Mouse (Mus musculus) limb, embryonic 12.5 days (tissue): ENCODE results near the gene Clptm1l. TPM values are rescaled to one million over a fixed set of nuclear protein-coding genes. Genes with fewer than 3 reads are reported as not detected.

Experiments
- ATAC-seq: fragments of 200-750 bp; cut with Nextera tagmentation; 2 replicates; pipeline ENCODE4 v1.8.0; 2017; ENCODE audit warnings: low read depth, moderate TSS enrichment; ENCODE audit not compliant: insufficient number of reproducible peaks, insufficient read depth, low FRiP score, low TSS enrichment
- H3K27ac ChIP-seq: fragments of 300-500 bp; sonication (generic); 2 replicates; pipeline ENCODE4 v1.5.1; 2016; ENCODE audit warnings: mild to moderate bottlenecking, moderate library complexity
- H3K27me3 ChIP-seq: fragments of 300-500 bp; sonication (generic); 2 replicates; pipeline ENCODE4 v1.6.1; 2016; ENCODE audit warnings: mild to moderate bottlenecking, moderate library complexity
- H3K36me3 ChIP-seq: fragments of 300-500 bp; sonication (generic); 2 replicates; pipeline ENCODE4 v1.6.1; 2016; ENCODE audit warnings: mild to moderate bottlenecking, moderate library complexity
- H3K4me1 ChIP-seq: fragments of 300-500 bp; sonication (generic); replicated peaks from 2 replicates; pipeline ENCODE4 v1.6.1; 2016
- H3K4me2 ChIP-seq: fragments of 300-500 bp; sonication (generic); 2 replicates; pipeline ENCODE4 v1.6.1; 2016; ENCODE audit warnings: mild to moderate bottlenecking, moderate library complexity
- H3K4me3 ChIP-seq: fragments of 300-500 bp; sonication (generic); replicated peaks from 2 replicates; pipeline ENCODE4 v1.5.1; 2016; ENCODE audit warnings: mild to moderate bottlenecking
- H3K9ac ChIP-seq: fragments of 300-500 bp; sonication (generic); replicated peaks from 2 replicates; pipeline ENCODE4 v1.6.1; 2016; ENCODE audit warnings: mild to moderate bottlenecking, moderate library complexity
- H3K9me3 ChIP-seq: fragments of 300-500 bp; sonication (generic); 2 replicates; pipeline ENCODE4 v1.6.1; 2016; ENCODE audit warnings: mild to moderate bottlenecking, moderate library complexity
- WGBS: fragments of 180-500 bp; shearing (Covaris S2); methylation state at CpG from one replicate; pipeline ENCODE4 v1.1.7; 2016; 5-methylcytosine and 5-hydroxymethylcytosine counted together
- polyA plus RNA-seq: library from polyadenylated mRNA; unstranded; fragments of >200 nt; fragmentation: Nextera tagmentation; extraction: Ambion mirVana; gene quantifications from 2 replicates; pipeline ENCODE4 v1.2.1, GENCODE M21; 2016

Clptm1l gene
- polyA plus RNA-seq, 1 experiment from 2014 or later = 116 TPM

GRCm38 (mm10) chr13:73660163-73660695 lies 56.4 kb downstream of the Clptm1l start:
- no peaks in the 10 kb centered on the region; the same call in 1 of the 2 replicates for H3K27me3 ChIP-seq
- no peak overlapping the region for H3K4me2 ChIP-seq
- ATAC-seq = no peak
- no peak overlapping the region for H3K4me3 ChIP-seq
- H3K9ac ChIP-seq = no peak overlapping the region
- no peaks in the 10 kb centered on the region for H3K4me1 ChIP-seq
- 84% methylated on average over 2 of the region's 2 CpGs for WGBS
- H3K27ac ChIP-seq = no peak overlapping the region
- H3K9me3 ChIP-seq = no peaks in the 10 kb centered on the region
- H3K36me3 ChIP-seq = no peaks in the 10 kb centered on the region

Other genes starting within 250 kb of the Clptm1l start
- 61.2 and 61.7 TPM in 2 replicates for gene Lpcat1, start 136.8 kb upstream of the Clptm1l start, polyA plus RNA-seq
- 0.10 and 0.15 TPM in 2 replicates for gene Slc6a3, start 67.3 kb upstream of the Clptm1l start, polyA plus RNA-seq
- 10.6 and 13.3 TPM in 2 replicates for gene Tert, start 22.9 kb downstream of the Clptm1l start, polyA plus RNA-seq
- gene Slc6a18, start 74.0 kb downstream of the Clptm1l start, polyA plus RNA-seq = not detected in 2 replicates
- not detected in 2 replicates for gene Slc6a19, start 100.9 kb downstream of the Clptm1l start, polyA plus RNA-seq
- 42.7 and 48.4 TPM in 2 replicates for gene Slc12a7, start 129.1 kb downstream of the Clptm1l start, polyA plus RNA-seq
- gene Nkd2, start 243.6 kb downstream of the Clptm1l start, polyA plus RNA-seq = 57.5 and 61.6 TPM in 2 replicates